In the genomic region with DNA sequence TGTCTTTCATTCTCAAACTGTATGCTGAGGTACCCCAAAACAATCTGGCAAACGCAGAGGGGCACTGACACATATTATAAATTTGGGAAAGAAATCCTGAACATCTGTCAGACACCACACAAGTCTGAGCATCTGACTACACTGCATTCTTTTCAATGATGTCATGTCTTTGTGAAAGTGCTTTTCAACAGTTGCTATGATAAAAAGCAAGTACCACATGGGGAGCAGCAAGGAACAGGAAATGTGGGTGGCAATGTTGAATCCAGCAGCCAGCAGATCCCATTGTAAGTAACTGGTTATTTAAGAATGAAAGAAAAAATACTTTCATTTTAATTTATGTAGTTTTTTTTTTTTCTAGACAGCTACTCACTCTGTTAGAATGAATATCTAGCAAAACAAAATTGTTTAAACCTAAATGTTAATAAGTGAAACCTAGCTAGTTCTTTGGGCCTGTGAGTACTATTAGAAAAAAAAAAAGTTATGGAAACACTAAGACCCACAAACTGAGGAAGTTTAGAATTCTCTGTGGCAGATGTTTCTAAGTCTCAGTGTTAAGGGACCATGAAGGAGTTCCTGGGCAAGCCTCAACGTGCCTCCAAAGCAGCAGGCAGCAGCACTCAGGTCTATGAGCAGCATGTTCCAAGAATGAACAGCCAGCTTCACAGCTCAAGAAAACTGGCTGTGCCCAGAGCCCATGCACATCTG, we compare ENCODE assay signal across 9 mouse cellular contexts.
A peak's percentile ranks its signal among the peaks of the same experiment; 100 is the strongest.
DNase-seq lines count a peak whose midpoint lies in the region; ATAC-seq and TF ChIP-seq lines count a peak whose summit lies in the region.
"Had no signal": no experiment of that assay in that cellular context is flagged by ENCODE, and none has a peak within 500 bp of the region (broad histone marks: within the 10 kb centered on the region; RNA-seq: fewer than 3 reads in every experiment).

No protein-coding gene starts in this region.

- no peak for TF ChIP-seq POLR2A in cortical plate, adult 2 months (IDR thresholded peaks at IDR 0.05; ENCODE audit: extremely low read depth, insufficient read depth, low read length)

- TF ChIP-seq CTCF in left cerebral cortex, adult 2 months (IDR thresholded peaks at IDR 0.05): no peak
- TF ChIP-seq CTCF in cortical plate, adult 2 months (IDR thresholded peaks at IDR 0.05; ENCODE audit: extremely low read depth, insufficient read depth, low read length): no peak

- no peaks in the 10 kb centered on the region for H3K36me3 ChIP-seq in heart, embryonic 16.5 days (ENCODE audit: control insufficient read depth, insufficient read depth)
- no peaks in the 10 kb centered on the region for H3K36me3 ChIP-seq in midbrain, embryonic 15.5 days (replicated peaks)
- 0 out of 2 replicates have a peak, but pooled peaks cover 2% of the 10 kb centered on the region for H3K36me3 ChIP-seq in kidney, embryonic 16.5 days (ENCODE audit: insufficient read depth, low read length)

- H3K4me2 ChIP-seq in heart, embryonic 16.5 days (ENCODE audit: low read depth, low read length): no peak overlapping the region
- H3K4me2 ChIP-seq in midbrain, embryonic 15.5 days: no peak overlapping the region
- no peak overlapping the region for H3K4me2 ChIP-seq in kidney, embryonic 16.5 days (replicated peaks; ENCODE audit: low read depth, low read length)

- H3K27ac ChIP-seq in left cerebral cortex, adult 2 months: peak overlapping the region; percentile 19; the same call in 1 of the 2 replicates
- H3K27ac ChIP-seq in cortical plate, adult 2 months (ENCODE audit: insufficient read depth, low read length): 0 out of 2 replicates have a peak overlapping the region, but pooled peaks have one; percentile 71
- H3K27ac ChIP-seq in heart, embryonic 16.5 days (ENCODE audit: low read length): peak overlapping the region; percentile 40
- peak overlapping the region; percentile 27; the same call in 1 of the 2 replicates for H3K27ac ChIP-seq in midbrain, embryonic 15.5 days
- no peak overlapping the region for H3K27ac ChIP-seq in kidney, embryonic 16.5 days (ENCODE audit: low read length)
- H3K27ac ChIP-seq: macrophage had no signal

- peaks cover 4% of the 10 kb centered on the region; the same call in 1 of the 2 replicates for H3K4me1 ChIP-seq in cortical plate, adult 2 months (ENCODE audit: control insufficient read depth, insufficient read depth, low read length)
- H3K4me1 ChIP-seq in heart, embryonic 16.5 days (ENCODE audit: control insufficient read depth, insufficient read depth, low read length): peaks cover 60% of the 10 kb centered on the region
- peaks cover 19% of the 10 kb centered on the region for H3K4me1 ChIP-seq in midbrain, embryonic 15.5 days
- H3K4me1 ChIP-seq in kidney, embryonic 16.5 days (ENCODE audit: insufficient read depth, low read length): peaks cover 22% of the 10 kb centered on the region

- intact Hi-C loops in left cerebral cortex, adult 2 months (cut with DNase I): no loop called here
- intact Hi-C loops in left cerebral cortex, postnatal 10 days (cut with DNase I): no loop called here

- no peaks in the 10 kb centered on the region for H3K9me3 ChIP-seq in heart, embryonic 16.5 days (replicated peaks; ENCODE audit: control insufficient read depth, low read length)
- no peaks in the 10 kb centered on the region for H3K9me3 ChIP-seq in midbrain, embryonic 15.5 days
- H3K9me3 ChIP-seq in kidney, embryonic 16.5 days (ENCODE audit: low read length): no peaks in the 10 kb centered on the region

- no peak overlapping the region for H3K9ac ChIP-seq in heart, embryonic 16.5 days (ENCODE audit: low read length)
- H3K9ac ChIP-seq in midbrain, embryonic 15.5 days: no peak overlapping the region
- H3K9ac ChIP-seq in kidney, embryonic 16.5 days (replicated peaks; ENCODE audit: low read length): no peak overlapping the region

- ATAC-seq in heart, embryonic 16.5 days (replicated peaks; ENCODE audit: extremely low read depth, insufficient read depth, low FRiP score): no peak
- ATAC-seq in midbrain, embryonic 15.5 days (replicated peaks): no peak
- ATAC-seq in kidney, embryonic 16.5 days (ENCODE audit: low FRiP score, low TSS enrichment): no peak

- no peaks in the 10 kb centered on the region for H3K27me3 ChIP-seq in heart, embryonic 16.5 days (ENCODE audit: control insufficient read depth, insufficient read depth, low read length)
- H3K27me3 ChIP-seq in midbrain, embryonic 15.5 days (replicated peaks): no peaks in the 10 kb centered on the region
- H3K27me3 ChIP-seq in kidney, embryonic 16.5 days (ENCODE audit: insufficient read depth, low read length): no peaks in the 10 kb centered on the region

- H3K4me3 ChIP-seq in left cerebral cortex, adult 2 months: no peak overlapping the region
- no peak overlapping the region for H3K4me3 ChIP-seq in cortical plate, adult 2 months (ENCODE audit: insufficient read depth, low read length)
- H3K4me3 ChIP-seq in heart, embryonic 16.5 days (ENCODE audit: low read length): no peak overlapping the region
- H3K4me3 ChIP-seq in midbrain, embryonic 15.5 days: no peak overlapping the region
- H3K4me3 ChIP-seq in kidney, embryonic 16.5 days (ENCODE audit: low read length): no peak overlapping the region

- 24% methylated on average over 2 of the region's 2 CpGs for WGBS in heart, embryonic 16.5 days
- WGBS in midbrain, embryonic 15.5 days: 35% methylated on average over 2 of the region's 2 CpGs
- 55% methylated on average over 2 of the region's 2 CpGs for WGBS in kidney, embryonic 16.5 days

- no peak for DNase-seq in left cerebral cortex, adult 2 months (ENCODE audit: extremely low spot score in 1 of 2, low spot score in 2 of 2)
- no peak for DNase-seq in left cerebral cortex, postnatal 10 days (ENCODE audit: extremely low spot score in 1 of 2, low spot score in 2 of 2)
- DNase-seq in spleen, postnatal 10 days (ENCODE audit: low spot score in 2 of 2): no peak
- DNase-seq: cerebellum, adult 18-20 months had no signal
